Comparison of ENCODE assay signal across 8 mouse cellular contexts in genomic region chr11:53769760-53770124, GRCm38 (mm10). TPM values are rescaled to one million over a fixed set of nuclear protein-coding genes. Genes with fewer than 3 reads are reported as not detected.
DNase-seq lines count a peak whose midpoint lies in the region; ATAC-seq and TF ChIP-seq lines count a peak whose summit lies in the region.

Irf1 (plus strand) TSS chr11:53770014.

- H3K27me3 ChIP-seq in forebrain, embryonic 15.5 days = peaks cover 12% of the 10 kb centered on the region
- H3K27me3 ChIP-seq in liver, postnatal 0 days (ENCODE audit: insufficient read depth, low read length) = no peaks in the 10 kb centered on the region
- peaks cover 38% of the 10 kb centered on the region for H3K27me3 ChIP-seq in neural tube, embryonic 13.5 days
- H3K27me3 ChIP-seq in testis, adult 2 months (ENCODE audit: control insufficient read depth, insufficient read depth, low read length) = no peaks in the 10 kb centered on the region

- peak; percentile 50; the same call in 1 of the 2 replicates for TF ChIP-seq POLR2A in testis, adult 2 months (IDR thresholded peaks at IDR 0.05; ENCODE audit: control insufficient read depth, low read depth, low read length)

- H3K4me2 ChIP-seq in forebrain, embryonic 15.5 days (replicated peaks) = peak within 1 kb of the TSS; percentile 99
- peak within 1 kb of the TSS; percentile 79 for H3K4me2 ChIP-seq in liver, postnatal 0 days (ENCODE audit: low read depth, low read length)
- H3K4me2 ChIP-seq in neural tube, embryonic 13.5 days = peak within 1 kb of the TSS; percentile 98

- H3K9me3 ChIP-seq in ES-E14 (ENCODE audit: control insufficient read depth, insufficient read depth, low read depth, low read length) = no peaks in the 10 kb centered on the region
- no peaks in the 10 kb centered on the region for H3K9me3 ChIP-seq in forebrain, embryonic 15.5 days
- H3K9me3 ChIP-seq in liver, postnatal 0 days (ENCODE audit: low read length) = no peaks in the 10 kb centered on the region
- H3K9me3 ChIP-seq in neural tube, embryonic 13.5 days = no peaks in the 10 kb centered on the region

- TF ChIP-seq EP300 in liver, postnatal 0 days (IDR thresholded peaks at IDR 0.05; ENCODE audit: low read depth) = no peak

- H3K4me1 ChIP-seq in ES-E14 (ENCODE audit: control insufficient read depth in 2 of 2, insufficient read depth in 2 of 2, low read length in 2 of 2, poor library complexity in 1 of 2) = peaks cover 9 to 29% of the 10 kb centered on the region in 2 experiments
- peaks cover 10% of the 10 kb centered on the region for H3K4me1 ChIP-seq in forebrain, embryonic 15.5 days
- H3K4me1 ChIP-seq in liver, postnatal 0 days (ENCODE audit: insufficient read depth) = peaks cover 25% of the 10 kb centered on the region
- peaks cover 11% of the 10 kb centered on the region for H3K4me1 ChIP-seq in neural tube, embryonic 13.5 days (replicated peaks)
- peaks cover 11% of the 10 kb centered on the region for H3K4me1 ChIP-seq in testis, adult 2 months (ENCODE audit: control insufficient read depth, insufficient read depth, low read length)

- in situ Hi-C loops in ES-E14 (cut with MboI; ENCODE audit: low sequenced_read_pairs in 2 of 2, unreplicated experiment in 2 of 2) = no loop called here

- peak within 1 kb of the TSS; percentile 57; the same call in 1 of the 2 replicates for H3K27ac ChIP-seq in ES-E14 (ENCODE audit: insufficient read depth, low read depth, low read length, poor library complexity, severe bottlenecking)
- no peak within 1 kb of the TSS; the same call in 1 of the 2 replicates for H3K27ac ChIP-seq in forebrain, embryonic 15.5 days (replicated peaks)
- peak within 1 kb of the TSS; percentile 97 for H3K27ac ChIP-seq in liver, postnatal 0 days (ENCODE audit: low read depth)
- 0 out of 2 replicates have a peak within 1 kb of the TSS, but pooled peaks have one; percentile 23 for H3K27ac ChIP-seq in neural tube, embryonic 13.5 days (replicated peaks)
- peak within 1 kb of the TSS; percentile 80 for H3K27ac ChIP-seq in testis, adult 2 months (ENCODE audit: control insufficient read depth, insufficient read depth, low read depth, low read length)

- ATAC-seq in forebrain, embryonic 15.5 days (replicated peaks) = peak; percentile 95
- peak; percentile 89 for ATAC-seq in liver, postnatal 0 days
- ATAC-seq in neural tube, embryonic 13.5 days (ENCODE audit: low read depth) = peak; percentile 95

- peak within 1 kb of the TSS; percentile 83 for H3K9ac ChIP-seq in ES-E14 (ENCODE audit: insufficient read depth, low read depth, low read length, poor library complexity, severe bottlenecking)
- peak within 1 kb of the TSS; percentile 67 for H3K9ac ChIP-seq in forebrain, embryonic 15.5 days (replicated peaks)
- peak within 1 kb of the TSS; percentile 88 for H3K9ac ChIP-seq in liver, postnatal 0 days (replicated peaks)
- H3K9ac ChIP-seq in neural tube, embryonic 13.5 days = peak within 1 kb of the TSS; percentile 77

- H3K36me3 ChIP-seq in ES-E14 (ENCODE audit: control insufficient read depth, insufficient read depth, low read length, poor library complexity, severe bottlenecking) = peaks cover 33% of the 10 kb centered on the region
- no peaks in the 10 kb centered on the region for H3K36me3 ChIP-seq in forebrain, embryonic 15.5 days
- peaks cover 24% of the 10 kb centered on the region for H3K36me3 ChIP-seq in liver, postnatal 0 days (replicated peaks; ENCODE audit: insufficient read depth, low read length)
- H3K36me3 ChIP-seq in neural tube, embryonic 13.5 days = no peaks in the 10 kb centered on the region
- H3K36me3 ChIP-seq in testis, adult 2 months (ENCODE audit: control insufficient read depth, insufficient read depth, low read length) = no peaks in the 10 kb centered on the region

- peak; percentile 93 for DNase-seq in ES-E14 (ENCODE audit: low read depth, low spot score)
- DNase-seq in cerebellum, adult 11-12 months = peak; percentile 63
- peak; percentile 95 to 96 for DNase-seq in heart, postnatal 14 days
- peak; percentile 90 for DNase-seq in layer of hippocampus, adult 11-12 months (ENCODE audit: low spot score)
- peak; percentile 93 for DNase-seq in liver, postnatal 0 days

- 1% methylated on average over 39 of the region's 40 CpGs for WGBS in forebrain, embryonic 15.5 days
- under 1% methylated on average over 39 of the region's 40 CpGs for WGBS in liver, postnatal 0 days (ENCODE audit: insufficient replicate concordance)
- WGBS in neural tube, embryonic 13.5 days = under 1% methylated on average over 39 of the region's 40 CpGs

- TF ChIP-seq CTCF in liver, postnatal 0 days (IDR thresholded peaks at IDR 0.05; ENCODE audit: low read depth) = no peak
- no peak for TF ChIP-seq CTCF in testis, adult 2 months (IDR thresholded peaks at IDR 0.05; ENCODE audit: control insufficient read depth, insufficient read depth, insufficient replicate concordance, low read depth, low read length)

- H3K4me3 ChIP-seq in ES-E14 (ENCODE audit: insufficient read depth in 1 of 2, low read depth in 1 of 2, low read length in 2 of 2, poor library complexity in 1 of 2, severe bottlenecking in 1 of 2) = peak within 1 kb of the TSS; percentile 91 to 92
- peak within 1 kb of the TSS; percentile 91 for H3K4me3 ChIP-seq in forebrain, embryonic 15.5 days
- peak within 1 kb of the TSS; percentile 80 for H3K4me3 ChIP-seq in liver, postnatal 0 days (ENCODE audit: low read depth, low read length)
- peak within 1 kb of the TSS; percentile 81 for H3K4me3 ChIP-seq in neural tube, embryonic 13.5 days
- H3K4me3 ChIP-seq in testis, adult 2 months (ENCODE audit: control insufficient read depth, low read depth, low read length) = peak within 1 kb of the TSS; percentile 94

- intact Hi-C loops in heart, postnatal 14 days (cut with DNase I) = loop anchor here (2.0 kb wide), 1 partner anchor 15 kb away; no protein-coding TSS in a partner anchor

TF ChIP-seq in ES-E14, 5 proteins besides CTCF, POLR2A, EP300 and RAD21:
- no peak for TF ChIP-seq HCFC1 (IDR thresholded peaks at IDR 0.05; ENCODE audit: borderline replicate concordance, insufficient read depth, low read length)
- TF ChIP-seq ZNF384 (IDR thresholded peaks at IDR 0.05; ENCODE audit: low read depth, low read length) = no peak
- no peak for TF ChIP-seq ZC3H11A (IDR thresholded peaks at IDR 0.05; ENCODE audit: borderline replicate concordance, low read depth, low read length)
- TF ChIP-seq CHD2 (IDR thresholded peaks at IDR 0.05; ENCODE audit: low read depth, low read length) = no peak
- no peak for TF ChIP-seq MAFK (IDR thresholded peaks at IDR 0.05; ENCODE audit: insufficient read depth, low read depth, low read length)

RNA-seq across cellular contexts. Expression of gene Irf1, which starts in this region (rescaled TPM):
- total RNA-seq in ES-E14 (2012; rRNA removed) = 28.0 and 40.1 TPM in 2 replicates
- 2.9 and 3.3 TPM in 2 replicates for polyA plus RNA-seq in forebrain, embryonic 15.5 days (2015; fragmentation: Nextera tagmentation; extraction: Ambion mirVana)
- 10 to 100 TPM; 18.4 to 19.5 TPM for total RNA-seq in heart, postnatal 14 days (2021)
- 22.0 and 24.5 TPM in 2 replicates for polyA plus RNA-seq in liver, postnatal 0 days (2015; fragmentation: Nextera tagmentation; extraction: Ambion mirVana)
- polyA plus RNA-seq in neural tube, embryonic 13.5 days (2015; fragmentation: Nextera tagmentation; extraction: Ambion mirVana) = 3.5 and 3.7 TPM in 2 replicates
- polyA plus RNA-seq in testis, adult 2 months (2012; rRNA removed) = 3.4 TPM in 2 replicates
